Mouse (Mus musculus) embryonic facial prominence, embryonic 12.5 days (tissue): ENCODE data around the gene Slc44a5. TPM values are rescaled to one million over a fixed set of nuclear protein-coding genes. Genes with fewer than 3 reads are reported as not detected.

Source experiments
- polyA plus RNA-seq: library from polyadenylated mRNA; unstranded; fragments of >200 nt; fragmentation: Nextera tagmentation; extraction: Ambion mirVana; gene quantifications from 2 replicates; pipeline ENCODE4 v1.2.1, GENCODE M21; 2016

Gene Slc44a5
- polyA plus RNA-seq, 1 experiment from 2014 or later = 2.1 TPM

Other genes starting within 250 kb of the Slc44a5 start
- gene St6galnac3, start 248.3 kb upstream of the Slc44a5 start, polyA plus RNA-seq = 64.6 and 70.2 TPM in 2 replicates
- gene Asb17, start 129.2 kb upstream of the Slc44a5 start, polyA plus RNA-seq = 0.13 and 0.14 TPM in 2 replicates
- gene Msh4, start 67.3 kb upstream of the Slc44a5 start, polyA plus RNA-seq = 0.11 and 0.19 TPM in 2 replicates
- 40.5 and 45.1 TPM in 2 replicates for gene Rabggtb, start 60.4 kb upstream of the Slc44a5 start, polyA plus RNA-seq
- 58.4 and 61.8 TPM in 2 replicates for gene Acadm, start 28.8 kb upstream of the Slc44a5 start, polyA plus RNA-seq